Mouse (Mus musculus) granulocyte monocyte progenitor cell, adult 5-6 weeks (primary cell): ENCODE measurements at regions not wholly inside any gene's neighbourhood (a gene's known extent, or its start where the extent isn't known, plus 50 kb on each side); places are given as distances from the start of the nearest gene placed in this dataset.
A peak's percentile ranks its signal among the peaks of the same experiment; 100 is the strongest.
"Not testable (repeated sequence)": the region's sequence is repeated elsewhere in the genome, so short reads cannot be mapped to it uniquely, and the experiment has no call there.

Experiments used
- ATAC-seq: replicated peaks from 2 replicates; pipeline ENCODE4 v1.8.0; 2016; ENCODE audit warnings: mild to moderate bottlenecking, moderate TSS enrichment, inconsistent platforms; ENCODE audit not compliant: poor library complexity, severe bottlenecking

DNA sequence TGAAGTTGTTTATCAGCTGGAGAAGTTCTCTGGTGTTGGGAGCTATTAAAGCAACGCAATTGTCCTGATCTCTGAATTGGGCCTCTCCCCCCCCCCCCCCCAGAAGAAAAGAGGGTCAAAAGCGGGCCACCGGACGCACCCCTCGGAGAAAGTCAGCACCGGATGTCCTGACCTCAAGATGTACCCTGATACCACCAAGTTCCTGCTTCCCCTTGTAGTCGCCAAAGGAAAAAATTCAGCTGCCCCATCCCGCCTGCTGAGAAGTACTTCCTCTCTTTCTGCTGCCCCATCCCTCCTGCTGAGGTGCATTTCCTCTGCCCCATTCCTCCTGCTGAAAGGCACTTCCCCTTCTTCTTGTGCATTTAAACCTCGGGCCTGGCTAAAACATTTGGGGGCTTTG is 1191.1 kb upstream of the 1700008P02Rik start:
- ATAC-seq: not testable (repeated sequence)

DNA sequence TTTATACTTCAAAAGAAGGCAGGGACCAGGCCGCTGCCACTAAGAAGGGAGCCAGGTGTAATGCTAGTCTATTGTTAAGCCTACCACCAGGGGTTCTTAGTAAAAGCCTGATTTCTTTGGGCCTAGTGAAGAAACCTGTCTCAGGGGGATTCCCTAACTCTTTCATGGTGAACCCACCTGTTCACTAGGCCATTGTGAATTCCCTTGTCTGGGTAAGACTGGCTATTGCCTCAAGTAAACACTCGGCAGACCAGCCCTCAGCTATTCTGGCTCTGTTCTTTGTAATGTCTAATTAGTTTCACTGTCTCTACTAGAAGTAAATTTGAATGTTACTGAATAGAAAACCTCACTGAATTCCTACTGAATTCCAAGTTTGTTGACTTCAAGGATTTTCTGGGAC is 1184.9 kb upstream of the 1700008P02Rik start:
- not testable (repeated sequence) for ATAC-seq

DNA sequence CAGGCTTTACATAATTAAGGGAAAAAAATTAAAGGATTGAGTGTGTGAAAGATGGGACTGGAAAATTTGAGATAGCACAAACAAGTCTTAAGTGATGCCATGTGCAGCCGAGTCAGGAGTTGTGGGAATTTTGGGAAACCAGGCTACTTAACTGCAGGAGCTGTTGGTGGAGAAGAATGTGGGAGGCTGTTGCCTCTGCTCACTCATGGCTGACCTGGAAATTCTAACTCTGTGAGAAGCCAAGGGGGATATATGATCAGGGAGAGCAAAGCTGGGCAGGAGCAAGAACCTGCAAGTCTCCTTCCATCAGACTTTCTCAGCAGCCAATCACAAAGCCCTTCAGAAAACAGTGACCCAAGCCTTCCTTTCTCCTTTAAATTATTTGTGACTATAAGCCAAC is 1184.0 kb upstream of the 1700008P02Rik start:
- no peak for ATAC-seq

DNA sequence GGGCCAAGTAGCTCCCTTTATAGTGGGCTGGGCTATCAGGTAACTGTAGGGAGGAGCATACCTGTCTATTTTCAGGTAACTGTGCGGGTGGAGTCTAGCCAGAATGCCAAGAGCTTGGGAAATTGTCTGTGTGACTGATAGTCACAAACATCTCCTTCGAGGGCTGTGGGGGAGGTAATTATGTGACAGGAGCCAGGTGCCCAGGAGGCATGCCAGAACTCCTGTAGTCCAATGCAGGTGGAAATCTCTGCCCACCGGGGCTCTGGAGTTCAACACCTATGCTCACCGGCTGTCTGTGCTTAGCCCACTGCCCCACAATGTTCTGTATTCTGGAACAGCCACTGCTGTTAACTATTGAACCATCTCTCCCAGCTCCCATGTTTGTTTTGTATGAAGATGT is 1179.2 kb upstream of the 1700008P02Rik start:
- ATAC-seq: no peak

DNA sequence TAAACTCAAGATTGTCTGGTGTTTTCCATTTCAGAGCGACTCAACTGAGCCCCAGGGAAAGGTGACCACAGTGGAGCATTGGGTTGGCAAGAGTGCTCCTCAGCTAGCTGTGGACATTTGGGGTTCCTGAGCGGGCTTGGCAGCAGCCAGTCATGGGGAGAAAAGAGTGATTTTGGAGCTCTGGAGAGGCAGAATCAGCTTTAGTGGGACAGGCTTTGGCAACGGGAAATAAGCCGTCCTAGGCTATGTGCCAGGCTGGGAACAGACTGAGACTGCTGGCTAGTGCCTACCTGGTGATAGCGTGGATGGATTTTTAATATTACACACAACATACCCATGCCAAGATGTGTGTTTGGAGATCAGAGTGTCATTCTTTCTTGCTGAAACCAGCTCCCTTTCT is 1167.4 kb upstream of the 1700008P02Rik start:
- ATAC-seq: no peak

DNA sequence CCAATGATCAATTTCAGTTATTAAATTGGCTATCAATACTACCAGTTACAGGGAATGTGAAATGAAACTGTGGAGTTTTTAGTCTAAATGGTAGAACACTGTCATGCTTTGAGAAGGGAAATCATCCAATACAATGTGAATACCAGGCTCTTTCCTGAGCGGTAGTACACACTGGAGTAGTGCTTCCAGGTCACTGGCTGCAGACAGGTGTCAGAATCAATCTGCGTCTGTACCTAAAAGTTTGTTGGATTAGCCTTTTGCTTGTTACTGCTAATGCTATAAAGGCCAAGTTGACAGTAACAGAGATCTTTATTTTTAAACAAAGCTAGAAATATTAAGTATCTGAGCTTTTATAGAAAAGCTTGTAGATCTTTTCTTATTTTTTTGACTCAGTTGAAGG is 1164.9 kb upstream of the 1700008P02Rik start:
- no peak for ATAC-seq

DNA sequence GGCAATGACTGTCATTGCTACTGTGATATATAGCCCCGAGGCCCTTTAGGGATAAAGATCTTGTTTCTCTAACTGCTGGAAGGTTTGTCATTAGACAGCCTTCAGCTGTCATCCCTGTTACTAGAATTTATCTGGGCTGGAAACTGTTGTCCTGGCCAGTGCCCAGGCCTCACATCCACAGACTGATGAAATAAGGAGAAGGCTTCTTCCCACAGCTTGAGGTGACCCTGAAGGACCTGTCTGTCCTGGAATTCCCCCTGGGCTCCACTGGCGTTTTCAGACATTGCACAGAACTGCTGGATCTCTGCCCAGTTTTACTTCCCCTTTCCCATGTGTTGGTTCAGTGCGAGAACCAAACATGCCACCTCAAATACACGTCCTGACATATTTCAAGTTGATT is 1135.2 kb upstream of the 1700008P02Rik start:
- ATAC-seq: peak; percentile 98

DNA sequence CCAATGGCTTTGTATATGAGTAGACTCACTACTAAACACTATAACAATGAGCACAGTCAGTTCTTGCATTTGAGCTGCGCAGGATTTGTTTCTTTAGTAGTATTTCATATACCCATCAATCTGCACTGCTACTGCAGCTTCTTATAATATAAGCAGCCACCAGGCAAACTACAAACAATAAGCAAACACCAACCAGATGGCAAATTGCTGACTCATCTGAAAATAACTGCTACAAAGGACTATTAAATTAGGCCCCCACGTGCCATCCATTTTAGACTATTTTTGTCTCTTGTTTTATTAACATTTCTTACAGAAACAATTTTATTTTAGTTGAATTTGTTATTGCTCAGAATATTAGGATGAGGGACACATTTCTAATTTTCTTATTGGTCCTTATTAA is 1093.5 kb upstream of the 1700008P02Rik start:
- no peak for ATAC-seq

DNA sequence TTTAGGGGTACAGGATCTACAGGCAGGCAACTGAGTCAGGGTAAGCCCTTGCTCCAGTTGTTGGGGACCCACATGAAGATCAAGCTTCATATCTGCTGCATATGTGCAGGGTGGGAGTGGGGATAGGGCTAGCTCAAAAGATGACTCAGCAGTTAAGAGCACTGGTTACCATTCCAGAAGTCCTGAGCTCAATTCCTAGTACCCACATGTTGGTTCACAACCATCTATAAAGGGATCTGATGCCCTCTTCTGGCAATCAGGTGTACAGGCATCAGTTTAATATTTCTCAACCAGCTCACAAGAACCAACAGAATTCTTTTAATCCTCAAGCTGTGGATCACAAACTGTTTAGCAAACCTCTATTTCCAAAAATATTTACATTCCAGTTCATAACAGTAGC is 1092.9 kb upstream of the 1700008P02Rik start:
- ATAC-seq: no peak

DNA sequence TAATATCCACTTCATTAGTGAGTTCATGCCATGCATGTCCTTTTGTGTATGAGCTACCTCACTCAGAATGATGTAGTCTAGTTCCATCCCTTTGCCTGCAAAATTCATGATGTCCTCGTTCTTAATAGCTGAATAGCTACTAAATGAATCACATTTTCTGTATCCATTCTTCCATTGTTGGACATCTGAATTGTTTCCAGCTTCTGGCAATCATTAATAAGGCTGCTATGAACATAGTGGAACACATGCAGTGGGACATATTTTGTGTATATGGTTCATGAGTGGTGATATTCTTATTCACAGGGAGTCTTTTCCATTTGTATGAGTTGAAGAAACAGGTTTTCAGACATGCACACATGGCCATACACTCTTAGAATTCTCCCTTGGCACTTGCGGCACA is 1092.2 kb upstream of the 1700008P02Rik start:
- ATAC-seq: no peak

DNA sequence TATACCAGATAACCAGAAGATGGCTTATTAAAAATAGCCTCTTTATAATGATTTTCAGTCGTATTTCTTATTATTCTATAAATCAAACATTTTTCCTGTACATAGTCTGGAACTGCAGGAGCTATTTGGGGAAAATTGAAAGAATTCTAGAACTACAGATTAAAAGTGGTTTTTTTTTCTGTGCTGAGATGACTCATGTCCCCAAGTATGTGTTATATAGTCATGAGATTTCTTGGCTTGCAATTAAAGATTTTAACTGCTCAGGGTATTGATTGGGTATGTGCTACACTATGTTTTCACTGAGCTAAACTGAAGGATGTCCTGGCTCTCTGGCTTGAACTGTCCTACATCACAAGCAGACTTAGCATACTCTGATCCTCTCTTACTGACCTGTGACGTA is 1088.4 kb upstream of the 1700008P02Rik start:
- no peak for ATAC-seq

DNA sequence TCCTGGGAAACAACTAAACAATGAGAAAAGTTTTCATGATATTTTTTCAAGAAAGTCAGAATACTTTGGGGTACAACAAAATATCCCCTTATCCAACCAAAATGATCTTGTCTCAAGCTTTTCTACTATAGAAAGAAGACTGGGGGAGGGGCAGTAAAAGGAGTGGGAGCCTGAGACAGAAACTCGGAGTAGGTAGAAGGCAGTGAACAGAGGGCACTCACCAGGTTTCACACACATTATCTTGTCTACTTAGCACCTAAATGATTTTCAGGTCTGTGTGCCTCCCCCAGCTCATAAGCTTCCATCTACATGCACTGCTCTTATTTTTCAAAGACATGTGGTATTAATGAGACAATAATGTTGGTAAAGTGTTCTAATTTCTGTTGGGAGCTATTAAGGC is 1063.3 kb upstream of the 1700008P02Rik start:
- ATAC-seq: no peak

DNA sequence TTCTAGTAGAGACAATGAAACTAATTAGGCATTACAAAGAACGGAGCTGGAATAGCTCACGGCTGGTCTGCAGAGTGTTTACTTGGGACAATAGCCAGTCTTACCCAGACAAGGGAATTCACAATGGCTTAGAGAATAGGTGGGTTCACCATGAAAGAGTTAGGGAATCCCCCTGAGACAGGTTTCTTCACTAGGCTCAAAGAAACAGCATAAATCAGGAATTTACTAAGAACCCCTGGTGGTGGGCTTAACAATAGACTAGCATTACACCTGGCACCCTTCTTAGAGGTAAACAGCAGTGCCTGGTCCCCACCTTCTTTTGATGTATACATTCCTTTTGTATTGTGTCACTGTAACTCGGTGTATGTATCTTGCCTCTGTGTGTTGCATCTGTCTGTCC is 1062.6 kb upstream of the 1700008P02Rik start:
- ATAC-seq: not testable (repeated sequence)

DNA sequence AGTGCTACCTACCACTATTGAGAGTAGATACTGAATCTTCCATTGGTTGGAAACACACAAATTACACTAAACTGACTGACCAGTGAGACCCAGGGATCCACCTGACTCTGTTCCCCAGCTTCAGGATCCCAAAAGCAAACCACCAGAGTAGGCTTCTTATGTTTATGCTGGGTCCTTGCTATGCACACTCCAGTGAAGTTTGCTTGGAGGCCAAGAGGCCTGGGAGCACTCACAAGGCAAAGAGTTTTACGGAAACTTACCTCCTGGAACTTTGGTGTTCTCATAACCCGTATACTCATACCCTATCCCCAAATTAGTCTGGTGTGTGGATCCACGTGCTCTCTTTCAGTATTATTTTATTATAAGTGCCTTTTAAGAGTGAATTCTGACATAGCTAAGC is 1062.1 kb upstream of the 1700008P02Rik start:
- no peak for ATAC-seq

DNA sequence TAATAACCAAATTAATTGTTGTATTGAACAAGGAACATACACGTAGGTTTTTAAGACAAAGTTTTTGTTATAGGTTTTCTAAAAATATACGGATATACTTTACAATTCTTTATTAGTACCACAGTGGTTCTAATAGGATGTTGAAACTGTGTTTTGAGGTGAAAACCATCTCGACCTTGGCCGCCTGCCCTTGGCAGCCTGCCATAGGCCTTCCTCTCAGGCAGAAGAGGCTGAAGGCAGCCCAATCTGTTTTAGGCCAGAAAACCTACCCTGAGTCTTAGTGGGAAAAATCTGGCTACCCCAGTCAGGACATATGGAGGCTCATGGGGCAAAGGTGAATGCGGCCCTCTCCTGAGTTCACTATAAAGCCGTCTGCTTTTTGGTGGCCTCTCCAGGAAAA is 1049.7 kb upstream of the 1700008P02Rik start:
- ATAC-seq: no peak

DNA sequence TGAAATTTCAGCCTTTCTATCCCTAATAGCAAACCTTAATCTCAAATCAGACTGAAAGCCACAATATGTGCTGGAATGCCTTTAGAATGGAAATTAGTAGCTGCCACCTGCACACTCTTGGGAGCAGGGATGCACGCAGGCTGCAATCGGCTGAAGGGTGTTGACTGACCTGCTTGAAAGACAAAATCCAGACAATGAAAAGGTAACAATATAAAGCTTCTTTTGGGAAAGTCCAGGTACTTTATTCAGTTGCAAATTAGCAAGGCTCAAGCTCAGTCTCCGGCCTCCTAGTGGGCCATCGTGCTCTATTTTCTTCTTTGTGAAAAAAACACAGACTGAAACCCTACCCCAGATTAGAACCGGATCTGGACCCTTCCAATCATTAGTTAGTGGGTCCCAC is 1047.6 kb upstream of the 1700008P02Rik start:
- not testable (repeated sequence) for ATAC-seq

DNA sequence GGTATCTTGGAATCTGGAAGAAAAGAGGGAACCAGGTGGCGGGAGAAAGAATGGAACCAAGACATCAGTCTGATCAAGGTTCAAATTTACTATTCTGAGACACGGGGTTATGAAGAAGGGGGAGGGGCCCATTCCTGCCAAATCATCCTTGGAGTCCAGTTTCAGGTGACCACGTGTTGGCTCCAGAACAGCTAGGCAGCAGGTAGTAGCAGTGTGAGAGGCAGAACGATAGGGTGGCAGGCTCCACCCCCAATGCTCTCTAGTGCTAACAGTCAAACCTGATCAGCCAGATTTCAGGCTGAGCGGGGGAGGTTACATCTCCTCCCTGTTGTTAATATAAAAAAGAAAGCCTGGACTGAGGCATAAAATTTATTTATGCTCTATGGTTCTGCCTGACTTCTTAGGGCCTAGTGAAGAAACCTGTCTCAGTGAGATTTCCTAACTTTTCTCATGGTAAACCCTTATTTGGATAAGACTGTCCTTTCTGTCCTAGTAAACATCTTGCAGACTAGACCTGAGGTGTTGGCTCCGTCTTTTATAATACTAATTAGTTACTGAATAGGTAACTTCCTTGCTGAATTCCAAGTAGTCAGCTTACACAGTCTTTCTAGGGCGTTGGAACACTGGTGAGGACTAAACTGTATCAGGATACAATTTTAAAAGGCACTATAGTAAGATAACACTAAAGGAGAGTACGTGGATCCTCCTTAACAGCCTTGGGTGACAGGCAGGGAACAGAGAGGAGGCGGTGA is 1046.3 kb upstream of the 1700008P02Rik start:
- ATAC-seq: not testable (repeated sequence)
